Mouse (Mus musculus) brain, embryonic 14.5 days (tissue): ENCODE results near the gene Ext2. TPM values are rescaled to one million over a fixed set of nuclear protein-coding genes. Genes with fewer than 3 reads are reported as not detected.
A peak's percentile ranks its signal among the peaks of the same experiment; 100 is the strongest.

Experiments
- DNase-seq: peaks from one replicate; pipeline ENCODE4 v3.0.0-alpha.2; 2011; ENCODE audit warnings: low read depth
- CTCF ChIP-seq: fragments of 200-500 bp; IDR thresholded peaks from 2 replicates; pipeline ENCODE4 v1.5.1; 2012; ENCODE audit warnings: inconsistent platforms, mild to moderate bottlenecking, moderate library complexity, borderline replicate concordance; ENCODE audit not compliant: insufficient read depth, insufficient read length; ENCODE audit errors: extremely low read depth
- POLR2A ChIP-seq: fragments of 200-500 bp; IDR thresholded peaks from 2 replicates; pipeline ENCODE4 v1.6.1; 2012; ENCODE audit warnings: mild to moderate bottlenecking, inconsistent platforms, borderline replicate concordance; ENCODE audit not compliant: poor library complexity, insufficient read depth, insufficient read length, severe bottlenecking; ENCODE audit errors: extremely low read depth
- polyA plus RNA-seq: library from polyadenylated mRNA; depleted of rRNA; stranded (reverse); fragments of >200 nt; gene quantifications from 2 replicates; pipeline ENCODE4 v1.2.3, GENCODE M21; 2012; rRNA removed

Gene Ext2
- polyA plus RNA-seq: 36.3 and 49.9 TPM in 2 replicates

DNA sequence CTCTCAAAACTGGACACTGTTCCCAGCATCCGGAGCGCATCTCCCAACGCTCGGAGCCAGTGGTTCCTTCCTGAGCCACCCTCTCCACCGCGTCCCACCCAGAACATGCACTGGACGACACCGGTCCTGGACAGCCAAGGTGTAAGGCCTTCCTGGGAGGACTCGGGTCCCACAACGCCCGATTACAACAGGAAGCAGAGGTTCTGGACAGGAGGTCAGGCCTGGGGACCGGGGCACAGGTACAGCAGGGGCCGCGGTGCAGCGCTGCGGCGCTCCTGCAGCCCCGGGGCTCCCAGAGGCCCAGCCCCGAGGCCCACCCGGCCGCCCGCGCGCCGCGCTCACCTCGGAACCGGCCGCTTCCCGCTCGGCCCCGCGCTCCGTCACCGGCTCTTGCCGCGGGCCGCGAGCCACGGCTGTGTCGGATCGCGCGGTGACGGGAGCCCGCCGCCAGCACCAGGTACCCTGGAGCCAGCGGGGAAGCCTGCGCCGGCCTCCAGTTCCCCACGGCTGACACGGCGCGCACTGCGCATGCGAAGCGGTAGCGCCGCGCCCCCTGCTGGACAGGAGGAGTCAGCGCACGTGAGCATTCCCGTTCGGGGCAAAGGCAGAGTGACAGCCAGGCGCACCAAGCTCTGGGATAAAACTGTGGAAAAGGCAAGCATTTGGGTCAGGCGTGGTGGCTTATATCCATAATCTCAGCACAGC lies at the start of gene Ext2:
Gene Ext2, minus strand, starts transcription at position 524 of the 705 bp plus-strand sequence.
- TF ChIP-seq CTCF: peak; percentile 99
- peak; percentile 86 for TF ChIP-seq POLR2A
- DNase-seq: peak; percentile 90

DNA sequence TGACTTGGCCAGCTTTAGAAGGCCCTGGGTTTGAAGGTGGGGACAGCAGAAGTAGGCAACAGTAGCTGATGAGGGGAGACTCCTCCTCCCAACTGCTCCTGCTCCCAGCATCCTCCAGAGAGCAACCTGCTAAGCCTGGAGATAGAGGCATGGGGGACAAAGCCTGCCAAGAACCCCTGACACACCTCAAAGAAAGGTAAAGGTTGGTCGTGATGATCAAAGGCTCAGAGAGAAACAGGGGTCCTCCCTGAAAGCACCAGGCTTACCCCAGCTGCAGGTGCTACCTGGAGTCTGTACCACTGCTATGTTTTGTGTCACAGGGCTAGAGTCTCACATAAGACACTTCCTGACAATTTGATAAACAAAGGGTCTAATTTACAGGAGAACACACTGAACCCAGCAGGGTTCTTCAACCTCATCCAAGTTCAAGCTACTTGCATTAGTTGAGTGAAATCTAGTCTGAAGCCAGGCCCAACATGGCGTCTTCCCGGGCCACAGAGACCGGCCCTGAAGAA lies 49.1 kb upstream of the Ext2 start:
- TF ChIP-seq POLR2A (no peak), CTCF (no peak)
- DNase-seq: no peak

DNA sequence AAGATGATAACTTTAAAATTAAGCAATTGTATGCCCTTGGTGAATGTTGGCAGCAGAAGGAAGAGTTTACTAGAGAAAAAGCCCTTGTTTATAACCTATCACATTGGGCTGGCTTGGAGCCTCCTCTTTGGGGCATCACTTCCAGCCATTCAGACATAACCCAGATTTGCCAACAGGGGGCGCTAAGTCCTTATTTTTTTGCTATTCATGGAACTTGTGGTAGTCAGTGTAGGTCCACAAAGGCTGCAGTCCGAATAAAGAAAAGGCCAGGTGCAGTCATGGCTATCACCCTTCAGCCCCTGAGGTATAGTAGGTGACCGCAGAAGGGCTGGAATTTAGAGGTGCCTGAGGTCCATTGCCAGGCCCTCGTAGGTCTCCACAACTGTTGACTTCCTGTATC lies 48.5 kb upstream of the Ext2 start:
- peak; percentile 87 for DNase-seq
- TF ChIP-seq POLR2A (no peak), CTCF (peak; percentile 67; the same call in 1 of the 2 replicates)

DNA sequence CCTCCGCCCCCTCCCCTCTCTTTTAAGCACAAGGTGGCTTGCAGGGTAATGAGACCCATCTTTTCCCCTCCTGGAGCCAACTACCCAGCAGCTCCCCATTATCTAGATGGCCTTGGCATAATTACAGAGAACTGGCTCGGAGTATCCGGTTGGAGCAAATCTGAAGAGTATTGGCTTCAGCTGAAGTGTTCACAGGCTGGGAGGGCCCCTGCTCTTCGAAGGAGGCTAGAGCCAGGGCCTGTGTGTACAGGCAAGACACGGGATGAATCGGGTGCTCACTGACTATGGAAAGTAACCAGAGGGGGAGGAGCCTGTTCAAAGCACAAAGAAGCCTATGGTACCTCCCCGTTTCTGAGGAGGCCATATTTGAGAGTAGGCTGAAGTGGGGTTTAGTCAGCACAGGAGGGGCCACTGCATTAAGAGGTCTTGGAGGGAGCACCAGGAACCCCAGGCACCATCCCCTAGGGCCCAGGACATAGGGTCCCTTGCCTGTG lies 46.8 kb upstream of the Ext2 start, which contains the start of gene Accsl:
Gene Accsl, minus strand, starts transcription at position 51 of the 494 bp plus-strand sequence.
- TF ChIP-seq POLR2A (no peak), CTCF (no peak)
- peak; percentile 24 for DNase-seq

DNA sequence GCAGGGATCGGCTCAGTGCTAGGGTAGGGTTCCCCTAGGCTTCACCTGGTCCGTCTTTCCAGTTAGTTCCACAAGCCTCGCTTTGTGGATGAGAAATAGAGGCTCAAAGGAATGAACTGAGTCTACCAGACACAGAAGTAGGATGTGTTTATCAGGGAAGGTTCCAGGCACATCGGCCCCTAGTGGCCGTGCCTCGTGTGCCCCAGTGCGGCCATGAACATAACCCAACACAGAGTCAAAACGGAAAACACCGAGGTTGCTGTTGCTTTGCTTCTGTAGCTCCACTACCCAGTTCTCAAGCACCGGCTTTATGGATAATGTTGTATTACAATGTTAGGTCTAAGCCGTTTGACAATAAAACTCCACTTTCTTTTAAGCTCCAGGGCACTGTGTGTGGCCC lies 46.2 kb upstream of the Ext2 start:
- DNase-seq: no peak
- TF ChIP-seq CTCF: no peak
- TF ChIP-seq POLR2A: no peak

DNA sequence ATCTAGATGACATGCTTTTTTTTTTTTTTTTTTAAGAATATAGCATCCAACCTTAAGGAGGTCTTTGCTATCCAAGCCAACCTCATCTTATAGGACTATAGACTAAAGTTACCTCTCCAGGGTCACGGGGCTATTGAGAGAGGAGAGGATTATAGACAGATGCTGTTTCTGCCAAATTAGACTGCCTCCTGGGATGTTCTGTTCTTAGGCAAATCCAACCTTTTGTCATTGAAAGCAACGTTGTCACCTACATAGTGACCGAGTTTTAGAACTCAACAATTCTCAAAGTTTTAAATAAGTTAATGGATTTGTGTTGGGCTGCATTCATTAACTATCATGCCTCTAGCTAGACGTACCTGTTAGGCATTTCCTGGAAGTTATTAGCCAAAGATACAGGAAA lies 40.9 kb upstream of the Ext2 start:
- TF ChIP-seq POLR2A (no peak), CTCF (no peak)
- no peak for DNase-seq

DNA sequence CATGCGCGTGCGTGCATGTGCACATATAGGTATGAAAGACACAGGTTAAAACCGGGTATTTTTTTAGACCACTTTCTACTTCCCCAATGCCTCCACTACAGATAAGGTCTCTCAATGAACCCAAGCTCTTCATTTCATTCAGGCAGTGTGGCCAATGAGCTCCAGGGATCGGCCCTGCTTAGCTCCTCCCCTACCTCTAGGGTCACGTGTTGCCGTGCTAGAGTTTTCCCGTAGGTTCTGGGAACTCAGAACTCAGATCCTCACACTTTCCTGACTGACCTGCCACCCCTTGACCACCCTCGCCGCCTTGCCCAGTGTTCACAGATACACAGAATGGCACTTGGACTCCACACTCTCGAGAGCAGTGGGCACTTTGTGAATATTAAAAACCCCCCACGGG lies 36.5 kb upstream of the Ext2 start:
- no peak for DNase-seq
- no peak for TF ChIP-seq CTCF
- no peak for TF ChIP-seq POLR2A

DNA sequence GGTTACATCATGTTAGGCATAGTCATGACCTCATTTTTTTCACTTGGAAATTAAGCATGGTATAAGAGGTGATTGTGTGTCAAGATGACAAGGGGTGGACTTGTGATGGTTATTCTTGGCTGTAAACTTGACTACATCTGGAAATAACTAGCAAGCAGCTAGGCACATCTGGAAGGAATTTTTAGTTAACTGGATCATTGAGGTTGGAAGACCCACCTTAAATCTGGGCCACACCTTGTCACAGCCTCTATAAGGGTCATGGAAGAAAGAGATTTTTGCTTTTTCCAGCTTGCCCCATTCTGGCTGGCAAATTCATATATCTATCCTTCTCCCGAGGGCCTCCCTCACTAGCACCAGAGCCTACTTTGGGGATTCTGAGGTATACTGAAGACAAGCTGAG lies 28.9 kb upstream of the Ext2 start:
- TF ChIP-seq POLR2A (no peak), CTCF (no peak)
- DNase-seq: no peak

DNA sequence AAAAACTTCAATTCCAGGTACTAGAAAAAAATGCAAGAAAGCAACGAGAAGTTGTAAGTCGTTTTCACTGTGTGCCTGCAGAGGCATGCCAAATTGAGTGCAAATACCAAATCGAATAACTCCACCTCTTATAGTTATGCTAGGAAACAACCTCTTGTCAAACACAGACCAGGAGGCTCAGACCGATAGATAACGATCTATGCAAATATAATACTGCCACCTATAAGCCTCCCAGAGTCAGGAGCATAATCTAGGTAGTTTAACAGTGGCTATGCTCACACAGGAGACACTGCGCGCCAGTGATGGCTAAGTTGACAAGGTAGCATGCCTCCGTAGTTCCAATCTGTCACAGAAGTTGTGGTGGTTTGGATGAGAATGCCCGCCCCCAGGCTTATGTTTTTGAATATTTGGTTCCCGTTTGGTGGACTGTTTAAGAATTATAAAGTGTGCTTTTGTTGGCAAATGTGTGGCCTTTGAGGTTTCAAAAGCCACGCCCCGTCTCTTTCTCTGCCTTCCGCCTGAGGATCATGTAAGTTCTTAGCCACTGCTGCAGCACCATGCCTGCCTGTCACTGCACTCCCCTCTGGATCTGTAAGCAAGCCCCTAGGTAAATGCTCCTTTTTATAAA lies 28.1 kb upstream of the Ext2 start:
- no peak for DNase-seq
- TF ChIP-seq CTCF (no peak), POLR2A (no peak)

DNA sequence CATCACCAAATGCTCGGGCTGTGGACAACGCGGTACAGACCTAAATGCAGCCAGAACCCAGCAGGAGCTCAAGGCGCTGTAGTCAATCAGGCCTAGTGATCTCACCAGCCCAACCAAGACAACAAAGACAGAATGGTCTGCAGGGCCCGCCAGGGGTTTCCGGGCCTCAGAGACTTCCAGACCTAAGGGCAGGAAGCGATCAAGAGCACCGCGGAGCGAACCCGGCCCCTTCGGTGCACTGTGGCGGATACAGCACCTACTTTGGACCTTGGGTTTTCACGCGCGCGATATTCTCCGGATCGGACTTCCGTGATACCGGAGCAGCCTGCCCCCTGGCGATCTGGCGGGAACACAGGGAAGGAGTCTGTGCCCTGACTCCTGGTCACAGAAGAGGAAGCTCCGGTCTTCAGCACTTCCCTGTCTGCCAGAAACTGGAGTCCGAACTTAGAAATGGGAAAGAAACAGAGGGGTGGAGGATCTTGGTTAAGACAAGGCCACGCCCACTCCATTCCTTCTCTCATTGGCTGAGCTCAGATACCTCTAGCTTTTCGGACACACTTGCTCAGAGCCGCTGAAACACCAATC lies 27.2 kb upstream of the Ext2 start, which contains the start of gene Accs:
Gene Accs, minus strand, starts transcription at position 439 of the 585 bp plus-strand sequence.
- DNase-seq: peak; percentile 92
- TF ChIP-seq CTCF: peak; percentile 40; the same call in 1 of the 2 replicates
- no peak for TF ChIP-seq POLR2A

DNA sequence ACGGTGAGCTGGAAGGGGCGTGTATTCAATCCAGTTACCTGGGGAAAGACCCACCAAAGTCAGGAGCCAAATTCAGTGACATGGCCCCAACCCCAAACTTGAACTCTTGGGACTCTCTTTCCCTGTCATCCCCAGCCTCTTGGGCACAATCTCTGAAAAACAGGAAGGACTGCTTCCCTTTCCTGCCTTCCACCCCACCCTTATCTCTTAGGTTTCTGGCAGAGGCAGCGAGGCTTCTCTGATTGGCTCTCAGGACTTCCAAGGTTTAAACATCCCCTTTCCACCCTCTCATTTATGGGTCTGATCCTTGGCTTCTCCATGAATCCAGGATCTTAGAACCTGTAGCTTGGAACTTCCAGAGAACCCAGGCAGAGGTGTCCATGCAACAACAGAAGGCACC lies 19.0 kb upstream of the Ext2 start:
- TF ChIP-seq POLR2A: no peak
- TF ChIP-seq CTCF: no peak
- DNase-seq: no peak
